Mouse (Mus musculus) T-helper 2 cell (primary cell): ENCODE data around the gene Mrpl49.

Experiments used
- in situ Hi-C: fragments of 300-600 bp; cut with MboI, MseI; formaldehyde crosslinking; loops from one replicate; pipeline ENCODE4 v1.15.1; 2025; ENCODE audit warnings: high pct_unique_total_duplicates

Mrpl49 gene

GRCm38 (mm10) chr19:6038326-6038725 is 19.3 kb downstream of the Mrpl49 start:
- in situ Hi-C loops = no loop called here

DNA sequence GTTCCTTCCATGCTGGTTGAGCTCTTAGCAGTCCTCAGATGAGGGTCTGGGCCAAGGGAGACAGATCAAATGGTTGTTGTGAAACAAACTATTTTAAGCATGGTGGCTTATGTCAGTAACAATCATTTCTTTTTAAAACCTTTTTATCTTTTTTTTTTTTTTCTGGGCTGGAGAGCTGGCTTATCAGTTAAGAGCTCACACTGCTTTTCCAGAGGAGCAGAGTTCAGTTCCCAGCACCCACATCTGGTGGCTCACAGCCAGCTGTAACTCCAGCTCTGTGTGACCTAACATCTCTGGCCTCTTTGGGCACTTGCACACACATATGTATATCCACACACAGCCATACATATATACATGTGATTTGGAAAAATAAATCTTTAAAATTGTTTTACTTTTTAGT is 19.9 kb downstream of the Mrpl49 start:
- in situ Hi-C loops = no loop called here

GRCm38 (mm10) chr19:6035966-6036585 is 21.5 kb downstream of the Mrpl49 start:
- in situ Hi-C loops = no loop called here

DNA sequence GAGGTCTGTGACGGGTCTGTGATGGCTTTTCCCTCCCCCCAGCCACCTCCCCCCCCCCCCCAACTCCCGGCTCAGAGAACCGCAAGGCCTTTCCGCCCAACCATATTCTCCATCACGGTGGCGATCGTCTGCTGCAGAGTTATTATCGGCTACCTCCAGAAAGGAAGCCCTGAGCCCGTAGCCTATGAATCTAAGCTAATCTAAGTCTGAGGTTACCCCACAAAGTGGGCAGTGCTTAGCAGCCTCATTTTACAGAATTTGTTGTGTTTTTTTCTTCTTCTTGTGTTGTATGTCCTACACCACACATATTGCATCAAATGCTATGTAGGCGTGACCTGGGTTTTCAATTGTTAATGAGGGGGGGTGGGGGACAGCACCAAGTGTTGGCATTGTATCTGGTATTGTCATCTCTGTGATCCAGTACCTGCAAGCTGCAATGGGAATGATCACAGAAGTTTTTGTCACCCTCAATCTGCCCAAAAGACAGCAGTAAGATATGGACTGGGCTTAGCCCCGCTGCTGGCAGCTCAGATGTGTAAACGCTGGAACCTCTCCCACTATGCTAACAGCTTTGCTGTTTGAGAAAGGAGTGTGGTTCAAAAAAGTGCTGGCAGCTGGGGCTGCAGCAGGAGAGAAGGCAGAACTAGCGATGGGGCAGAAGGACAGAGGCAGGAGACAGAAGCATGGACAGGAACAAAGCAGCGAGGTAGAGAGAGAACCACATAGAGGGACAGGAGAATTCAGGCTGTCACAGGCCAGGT is 26.9 kb downstream of the Mrpl49 start:
- in situ Hi-C loops = loop anchor here (5.0 kb wide), 1 partner anchor 33 kb away; no protein-coding TSS in a partner anchor

DNA sequence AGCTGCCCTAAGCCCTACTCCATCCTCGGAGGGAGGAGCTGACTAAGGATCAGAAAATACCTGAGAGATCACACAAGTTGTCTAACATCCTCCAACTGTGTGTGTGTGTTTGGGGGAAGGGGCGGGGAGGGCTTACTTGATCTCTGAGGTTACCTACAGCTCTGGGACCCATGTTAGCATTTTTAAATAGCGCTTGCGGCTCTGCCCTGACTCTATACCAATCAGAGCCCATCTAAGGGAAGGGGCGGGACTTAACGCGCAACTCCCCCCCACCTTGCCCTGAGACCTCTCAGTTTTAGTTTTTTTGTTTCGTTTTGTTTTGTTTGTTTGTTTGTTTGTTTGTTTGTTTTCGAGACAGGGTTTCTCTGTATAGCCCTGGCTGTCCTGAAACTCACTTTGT is 28.2 kb downstream of the Mrpl49 start:
- in situ Hi-C loops = no loop called here

- in situ Hi-C loops = no loop called here
These were observed 28.6 kb downstream of the Mrpl49 start for GRCm38 (mm10) chr19:6028991-6029390.

DNA sequence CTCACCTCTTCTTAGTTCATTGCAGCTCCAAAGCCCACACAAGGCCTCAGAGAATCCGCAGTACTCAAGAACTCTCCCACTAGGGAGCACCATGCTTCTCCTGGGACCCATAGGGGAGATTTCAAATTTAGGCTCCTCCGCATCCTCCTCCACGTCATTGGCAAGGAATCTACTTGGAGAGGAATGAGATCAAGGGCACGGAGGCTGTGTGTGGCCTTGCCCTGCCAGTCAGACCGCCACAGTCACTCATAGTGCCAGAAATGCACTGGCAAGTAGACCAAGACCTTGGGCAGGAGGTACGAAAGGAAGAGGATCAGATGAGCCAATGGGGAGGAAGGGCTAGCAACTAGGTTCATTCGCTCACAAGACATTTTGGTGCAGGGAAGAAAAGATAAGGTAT is 33.7 kb downstream of the Mrpl49 start:
- in situ Hi-C loops = no loop called here

DNA sequence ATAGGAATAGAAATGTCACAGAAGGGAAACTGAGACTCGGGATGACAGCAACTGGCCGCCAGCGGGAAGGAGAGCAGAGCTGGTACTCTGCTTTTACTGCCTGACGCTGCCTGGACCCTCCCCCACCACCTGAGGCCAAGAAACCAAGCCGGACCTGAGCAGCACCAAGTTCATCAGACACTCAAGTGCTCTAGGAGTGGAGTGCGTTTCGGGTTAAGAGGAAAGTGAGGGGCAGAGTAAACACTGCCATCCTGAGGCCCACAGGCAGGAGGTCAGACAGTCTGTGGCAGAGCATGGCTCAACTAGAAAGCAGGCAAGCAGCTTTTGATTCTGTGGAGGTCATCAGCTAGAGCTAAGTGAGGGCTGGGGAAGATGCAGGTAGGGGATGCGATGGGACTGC is 34.5 kb downstream of the Mrpl49 start:
- in situ Hi-C loops = no loop called here

DNA sequence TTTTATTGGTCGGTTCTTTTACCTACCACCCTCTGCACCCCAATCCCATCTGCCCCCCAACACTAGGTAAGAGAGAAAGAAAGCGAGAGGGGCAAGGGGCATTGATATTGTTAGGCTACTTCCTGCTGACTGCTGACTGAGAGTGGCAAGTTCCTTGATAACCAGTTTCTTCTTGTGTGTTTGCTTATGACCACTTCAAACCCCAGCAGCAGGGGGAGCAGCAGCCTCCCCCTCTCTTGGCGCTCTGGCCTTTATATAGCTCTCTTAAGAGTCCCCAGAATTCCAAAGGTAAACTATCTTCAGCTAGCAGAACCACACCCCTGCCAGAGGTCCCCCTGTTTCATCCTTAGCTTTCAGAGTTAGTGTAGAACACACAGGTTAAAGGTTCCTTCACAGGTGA is 37.3 kb downstream of the Mrpl49 start:
- in situ Hi-C loops = no loop called here

DNA sequence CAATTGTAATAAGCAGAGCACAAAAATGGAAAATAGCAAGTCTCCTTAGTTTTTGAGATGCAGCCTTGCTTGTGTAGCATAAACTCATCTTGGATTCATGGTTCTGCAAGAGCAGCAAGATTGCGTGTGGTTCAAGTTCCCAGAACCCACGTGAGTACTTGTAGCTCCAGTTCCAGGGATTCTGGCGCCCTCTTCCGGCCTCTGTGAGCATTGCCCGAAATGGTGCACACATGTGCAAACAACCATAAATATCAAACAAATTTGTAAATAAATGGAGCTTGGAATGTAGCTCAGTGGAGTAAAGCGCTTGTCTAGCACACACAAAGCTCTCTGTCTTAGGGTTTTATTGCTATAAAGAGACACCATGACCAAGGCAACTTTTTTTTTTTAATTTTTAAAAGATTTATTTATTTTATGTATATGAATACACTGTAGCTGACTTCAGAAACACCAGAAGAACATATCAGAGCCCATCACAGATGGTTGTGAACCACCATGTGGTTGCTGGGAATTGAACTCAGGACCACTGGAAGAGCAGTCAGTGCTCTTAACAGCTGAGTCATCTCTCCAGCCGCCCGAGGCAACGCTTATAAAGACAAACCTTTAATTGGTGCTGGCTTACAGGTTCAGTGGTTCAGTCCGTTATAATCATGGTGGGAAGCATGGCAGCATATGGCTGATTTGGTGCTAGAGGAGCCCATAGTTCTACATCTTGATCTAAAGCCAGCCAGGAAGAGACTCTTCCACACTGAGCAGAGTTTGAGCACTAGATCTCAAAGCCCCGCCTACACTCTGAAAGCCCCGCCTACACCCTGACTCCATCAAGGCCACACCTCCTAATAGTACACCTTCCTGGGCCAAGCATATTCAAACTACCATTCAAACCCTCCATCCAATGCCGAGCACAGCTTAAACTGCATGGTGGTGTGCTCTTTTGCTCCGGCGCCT is 39.2 kb downstream of the Mrpl49 start:
- in situ Hi-C loops = loop anchor here (5.0 kb wide), 1 partner anchor 56 kb away; the partner anchor contains the start of gene Pola2

DNA sequence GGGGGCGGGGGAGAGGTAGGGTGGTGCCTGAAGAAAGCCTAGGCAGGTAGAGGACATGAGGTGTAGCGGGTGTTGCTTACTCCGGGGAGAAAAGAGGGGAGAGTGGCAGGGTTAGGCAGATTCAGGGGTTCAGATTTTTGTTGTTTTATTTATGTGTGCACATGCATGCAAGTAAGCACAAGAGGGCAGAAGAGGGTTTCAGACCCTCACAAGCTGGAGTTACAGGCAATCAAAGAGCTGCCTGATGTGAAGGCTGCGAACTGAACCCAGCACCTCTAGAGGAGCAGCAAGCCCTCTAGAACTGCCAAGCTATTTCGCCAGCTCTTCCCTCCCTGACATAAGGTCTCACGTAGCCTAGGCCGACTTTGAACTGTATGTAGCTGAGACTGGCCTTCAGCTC is 41.1 kb downstream of the Mrpl49 start:
- in situ Hi-C loops = loop anchor here (5.0 kb wide), 1 partner anchor 54 kb away; the partner anchor contains the start of gene Pola2

GRCm38 (mm10) chr19:6015511-6016315 is 41.9 kb downstream of the Mrpl49 start, which contains the start of gene Capn1:
Capn1 (minus strand) TSS chr19:6015897.
- in situ Hi-C loops = loop anchor here (5.0 kb wide), 1 partner anchor 53 kb away; the partner anchor contains the start of gene Pola2

DNA sequence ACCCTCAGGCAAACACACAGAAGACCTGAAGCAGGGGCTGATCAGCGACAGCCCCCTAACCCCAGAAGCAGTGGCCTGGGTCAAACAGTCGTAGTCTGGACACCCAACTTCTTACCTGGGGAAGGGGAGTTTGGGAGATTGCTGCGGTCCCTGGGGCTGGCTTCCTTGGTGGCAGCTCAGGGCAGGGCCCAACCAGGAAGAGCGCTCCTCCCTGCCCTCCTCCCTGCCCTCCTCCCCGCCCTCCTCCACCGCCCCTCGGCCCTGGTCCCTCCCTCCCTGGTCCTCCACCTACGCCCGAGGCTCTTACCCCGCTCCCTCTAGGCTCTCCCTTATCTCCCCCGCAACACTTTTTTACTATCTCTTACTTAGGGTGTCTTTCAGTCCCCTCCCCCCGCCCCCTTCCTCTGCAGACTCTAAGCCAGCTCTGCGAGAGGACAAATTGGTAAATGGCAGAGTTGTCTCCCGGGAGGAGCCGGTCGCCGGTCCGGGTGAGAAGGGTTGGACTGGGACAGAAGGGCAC is 42.5 kb downstream of the Mrpl49 start:
- in situ Hi-C loops = loop anchor here (5.0 kb wide), 1 partner anchor 53 kb away; the partner anchor contains the start of gene Pola2

GRCm38 (mm10) chr19:6013691-6014090 is 43.9 kb downstream of the Mrpl49 start:
- in situ Hi-C loops = no loop called here

- in situ Hi-C loops = no loop called here
These were observed 48.4 kb downstream of the Mrpl49 start for GRCm38 (mm10) chr19:6009137-6009536.

GRCm38 (mm10) chr19:6007013-6007412 is 50.6 kb downstream of the Mrpl49 start:
- in situ Hi-C loops = no loop called here

- in situ Hi-C loops = no loop called here
These were observed 52.0 kb downstream of the Mrpl49 start for GRCm38 (mm10) chr19:6005541-6005940.
